Mouse (Mus musculus): ENCODE data around the gene Cdh23.
"Not testable (repeated sequence)": the region's sequence is repeated elsewhere in the genome, so short reads cannot be mapped to it uniquely, and the experiment has no call there.

Cdh23 gene

DNA sequence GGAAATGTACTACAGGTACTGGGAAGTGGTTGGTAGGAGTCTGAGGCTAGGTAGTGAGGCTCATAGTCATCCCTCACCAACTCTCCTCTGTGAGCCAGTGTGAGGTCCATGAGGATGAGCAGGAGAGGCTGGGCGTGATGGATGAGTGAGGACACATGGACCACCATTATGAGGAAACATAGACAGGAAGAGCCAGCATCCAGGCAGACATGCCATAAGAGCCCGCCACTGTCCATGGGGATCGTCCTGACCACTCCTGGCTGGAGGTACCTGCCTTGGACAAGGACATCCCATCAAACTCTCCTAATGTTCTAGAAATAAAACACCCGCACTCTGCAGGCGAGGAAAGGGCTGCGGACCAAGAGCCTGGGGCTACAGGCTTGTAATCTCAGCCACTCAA lies at the start of gene Cdh23:
Gene Cdh23, minus strand, starts transcription at position 101 of the 400 bp plus-strand sequence.
- no peak for DNase-seq

DNA sequence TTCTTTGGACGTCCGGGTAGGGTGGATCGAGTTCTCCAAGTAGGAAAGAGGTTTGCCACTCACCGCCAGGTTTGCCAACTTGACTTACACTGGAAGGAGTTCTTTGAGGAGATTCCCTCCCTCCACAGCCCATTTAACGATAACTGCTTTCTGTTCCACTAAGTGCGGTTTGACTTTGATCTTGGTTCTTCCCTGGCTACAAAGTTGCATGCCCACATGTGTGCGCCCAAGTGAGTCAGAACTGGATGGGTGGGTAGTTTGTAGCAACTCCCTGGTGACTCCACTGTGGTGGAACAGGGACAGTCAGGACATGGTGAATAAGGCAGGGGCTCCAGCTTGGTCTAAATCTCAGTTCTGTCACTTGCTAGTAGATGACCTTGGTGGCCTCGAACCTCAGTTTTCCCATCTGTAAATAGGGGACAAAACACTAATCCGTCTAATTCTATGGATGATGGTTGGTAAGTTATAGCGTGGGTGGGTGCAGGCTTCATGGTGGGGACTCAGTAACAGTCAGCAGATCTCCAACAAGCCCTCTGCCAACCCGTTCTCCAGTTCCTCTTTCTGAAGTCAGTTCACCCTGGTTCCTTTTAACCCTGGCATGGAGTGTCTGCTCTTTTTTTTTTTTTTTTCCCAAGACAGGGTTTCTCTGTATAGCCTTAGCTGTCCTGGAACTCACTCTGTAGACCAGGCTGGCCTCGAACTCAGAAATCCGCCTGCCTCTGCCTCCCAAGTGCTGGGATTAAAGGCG lies 48.4 kb upstream of the Cdh23 start:
- DNase-seq: no peak

DNA sequence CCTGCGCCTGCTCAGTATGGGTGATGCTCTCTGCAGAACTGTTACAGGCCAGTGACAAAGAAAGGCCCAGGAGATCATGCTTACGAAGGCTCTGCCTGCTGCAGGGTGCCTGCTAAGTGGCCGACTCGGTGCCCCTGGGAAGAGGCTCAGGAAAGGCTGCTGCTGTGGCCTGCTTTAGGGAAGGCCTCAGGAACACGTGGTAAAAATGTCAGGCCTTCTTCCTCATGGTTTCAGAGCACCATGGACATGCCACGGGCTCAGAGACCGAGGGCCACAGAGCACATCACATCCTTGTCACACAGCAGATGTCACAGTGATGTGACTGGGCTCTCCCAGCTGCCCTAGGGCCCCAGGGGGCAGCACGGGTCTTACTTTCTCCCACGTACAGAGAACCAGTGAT lies 47.4 kb upstream of the Cdh23 start:
- no peak for DNase-seq

DNA sequence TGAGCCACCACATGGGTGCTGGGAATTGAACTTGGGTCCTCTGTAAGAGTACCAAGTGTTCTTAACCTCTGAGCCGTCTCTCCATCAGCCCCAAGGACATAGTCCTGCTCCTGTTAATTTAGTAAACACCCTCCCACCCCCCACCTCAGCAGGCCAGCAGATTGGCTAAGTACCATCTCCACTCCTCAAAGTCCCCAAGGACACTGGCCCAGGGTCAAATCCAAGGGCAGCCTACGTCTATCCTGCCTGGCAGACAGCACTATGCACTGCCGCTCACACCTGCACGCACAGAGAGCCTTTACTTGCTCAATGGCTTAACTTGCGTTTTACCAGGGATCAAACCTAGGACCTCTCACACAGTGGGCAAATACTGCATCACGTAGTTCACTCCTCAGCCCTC lies 46.7 kb upstream of the Cdh23 start:
- DNase-seq: no peak

DNA sequence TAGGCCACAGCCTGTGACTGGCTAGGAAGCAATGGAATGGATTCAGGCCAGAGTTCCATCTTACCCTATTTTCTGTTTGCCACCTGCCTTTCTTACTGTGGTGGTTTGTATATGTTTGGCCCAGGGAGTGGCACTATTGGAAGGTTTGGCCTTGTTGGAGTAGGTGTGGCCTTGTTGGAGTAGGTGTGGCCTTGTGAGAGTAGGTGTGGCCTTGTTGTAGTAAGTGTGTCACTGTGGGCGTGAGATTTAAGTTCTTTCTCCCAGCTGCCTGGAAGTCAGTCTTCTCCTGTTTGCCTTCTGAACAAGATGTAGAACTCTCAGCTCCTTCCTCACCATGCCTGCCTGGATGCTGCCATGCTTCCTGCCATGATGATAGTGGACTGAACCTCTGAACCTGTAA lies 46.0 kb upstream of the Cdh23 start:
- not testable (repeated sequence) for DNase-seq

DNA sequence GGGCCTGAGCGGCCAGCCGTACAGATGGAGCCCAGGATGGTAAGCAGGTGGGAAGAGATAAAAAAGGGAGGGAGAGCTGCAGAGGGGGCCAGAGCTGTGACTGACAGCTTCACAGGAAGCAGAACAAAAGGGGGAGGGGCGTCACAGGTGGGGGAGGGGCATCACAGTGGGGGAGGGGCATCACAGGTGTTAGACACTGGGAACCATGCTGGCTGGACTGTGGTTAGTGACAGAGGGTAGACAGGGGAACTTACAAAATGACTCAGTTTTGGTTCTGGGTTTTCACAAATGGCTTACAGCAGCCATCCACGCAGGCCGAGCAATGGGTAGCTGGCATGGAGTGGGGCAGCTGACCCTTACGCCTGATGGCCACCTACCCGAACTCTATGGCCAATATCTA lies 45.1 kb upstream of the Cdh23 start:
- DNase-seq: no peak

DNA sequence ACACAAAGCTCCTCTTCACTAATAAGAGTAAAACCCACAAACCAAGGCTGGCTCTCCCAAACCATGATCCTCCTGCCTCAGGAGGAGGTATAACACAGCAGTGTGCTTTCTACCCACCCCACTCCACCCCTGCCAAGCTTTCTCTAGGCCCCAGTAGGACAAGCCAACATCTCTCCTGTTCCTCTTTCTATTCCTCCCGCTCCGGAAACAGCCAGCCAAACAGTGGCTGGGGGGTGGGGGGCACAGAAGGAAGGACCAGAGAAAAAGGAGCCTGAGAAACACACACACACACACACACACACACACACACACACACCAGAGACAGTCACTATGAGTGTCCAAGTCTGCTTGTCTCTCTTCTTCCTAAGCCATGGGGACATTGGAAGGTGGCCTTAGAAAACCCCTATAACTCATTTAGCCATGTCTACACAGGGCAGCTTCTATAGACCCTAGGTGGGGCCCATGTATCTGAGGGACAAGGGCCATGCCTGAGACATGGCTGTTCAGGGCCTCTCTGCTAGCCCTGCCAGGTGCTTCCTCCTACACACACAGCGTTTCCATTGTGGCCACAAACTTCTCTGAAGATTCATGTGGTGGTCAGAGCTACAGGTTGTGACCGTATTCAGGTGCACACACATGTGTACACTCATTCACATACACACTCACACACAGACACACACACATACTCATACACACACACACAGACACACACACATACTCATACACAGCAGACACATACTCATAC lies 43.5 kb upstream of the Cdh23 start:
- no peak for DNase-seq

DNA sequence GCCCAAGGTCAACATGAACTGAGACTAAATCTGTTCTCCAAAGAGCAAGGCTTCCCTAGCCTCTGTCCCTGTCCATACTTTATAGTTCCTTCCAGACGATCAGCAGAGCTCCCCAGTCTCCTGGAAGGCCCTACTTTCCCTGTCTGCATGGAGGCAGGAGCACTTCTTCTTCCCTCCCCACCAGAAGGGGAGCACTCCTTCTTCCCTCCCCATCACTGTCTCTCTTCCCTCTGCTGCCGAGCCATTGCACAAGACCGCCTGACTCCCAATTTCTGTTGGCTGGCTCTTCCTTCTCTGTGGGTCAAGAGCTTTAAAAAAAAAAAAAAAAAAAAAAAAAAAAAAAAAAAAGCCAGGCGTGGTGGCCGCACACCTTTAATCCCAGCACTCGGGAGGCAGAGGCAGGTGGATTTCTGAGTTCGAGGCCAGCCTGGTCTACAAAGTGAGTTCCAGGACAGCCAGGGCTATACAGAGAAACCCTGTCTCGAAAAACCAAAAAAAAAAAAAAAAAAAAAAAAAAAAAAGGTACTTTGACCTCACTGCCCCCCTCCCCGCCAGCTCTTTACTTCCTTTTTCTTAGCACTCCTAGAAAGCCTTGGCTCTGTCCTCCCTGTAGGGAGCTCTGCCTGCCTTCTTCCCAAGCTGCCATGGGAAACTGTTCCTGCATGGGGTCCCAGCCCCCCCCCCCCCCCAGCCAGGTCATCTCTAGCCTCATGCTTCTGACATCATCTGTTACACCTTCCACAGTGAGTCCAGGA lies 41.8 kb upstream of the Cdh23 start:
- no peak for DNase-seq

DNA sequence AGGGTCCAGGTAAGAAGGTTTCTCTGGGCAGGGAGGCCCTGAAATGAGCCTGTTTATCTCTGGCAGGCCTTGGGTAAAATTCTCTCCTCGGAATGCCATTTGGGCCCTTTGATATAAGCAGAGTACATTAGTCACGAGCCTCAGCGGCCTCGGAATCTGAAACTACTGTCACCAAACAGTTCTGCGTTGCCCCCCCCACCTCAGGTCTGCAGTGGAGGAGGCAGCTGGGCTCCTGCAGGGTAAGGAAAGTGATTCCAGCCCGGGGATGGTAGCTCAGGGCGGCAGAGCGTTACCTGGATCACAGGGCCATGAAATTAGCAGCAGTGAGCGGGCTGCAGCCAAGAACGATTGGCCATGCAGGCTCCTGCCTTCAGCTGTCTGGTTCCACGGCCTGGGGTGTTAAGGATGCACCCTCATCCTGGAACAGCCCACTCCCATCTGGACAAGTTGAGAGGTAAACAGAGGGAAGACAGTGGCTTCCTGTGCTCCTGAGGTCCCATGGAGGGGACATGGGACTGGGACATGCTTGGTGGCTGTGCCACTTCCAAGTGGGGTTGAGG lies 41.0 kb upstream of the Cdh23 start:
- no peak for DNase-seq

DNA sequence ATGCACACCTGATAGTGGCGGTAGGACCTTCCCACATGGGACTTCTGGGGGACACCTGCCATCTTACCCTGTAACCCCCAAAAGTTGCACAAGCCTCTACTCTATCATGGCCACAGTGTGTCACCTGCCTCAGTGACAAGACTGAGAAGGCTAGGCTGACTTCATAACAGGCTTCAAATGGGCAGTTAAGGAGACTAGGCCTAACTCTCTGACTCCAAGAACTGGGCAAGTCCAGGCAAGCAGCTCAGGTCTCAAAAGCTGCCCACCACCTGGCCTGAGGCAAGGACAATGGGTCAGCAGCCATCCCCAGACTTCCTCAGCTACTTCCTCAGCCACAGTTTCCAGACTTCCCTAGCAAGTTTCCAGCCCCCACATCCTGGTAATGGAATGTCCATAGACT lies 39.4 kb upstream of the Cdh23 start:
- DNase-seq: no peak

DNA sequence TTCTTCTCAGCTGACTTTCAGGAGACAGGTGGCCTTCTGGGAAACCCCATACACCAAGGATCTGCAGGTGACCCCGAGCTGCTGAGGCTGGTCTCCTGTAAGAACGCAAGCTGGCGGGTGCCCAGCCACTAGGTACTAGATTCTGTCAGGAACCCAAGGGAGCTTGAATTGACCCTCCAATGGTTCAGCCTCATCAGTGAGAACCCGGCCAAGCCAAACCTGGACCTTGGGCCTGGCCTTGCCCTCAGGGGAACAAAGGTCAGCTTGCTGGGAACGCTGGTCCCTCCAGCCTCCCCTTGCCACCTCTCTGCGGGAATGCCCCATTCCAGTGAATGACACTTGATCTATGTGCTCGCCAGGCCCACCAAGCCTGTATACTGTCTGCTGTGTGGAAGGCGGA lies 37.2 kb upstream of the Cdh23 start:
- DNase-seq: no peak

DNA sequence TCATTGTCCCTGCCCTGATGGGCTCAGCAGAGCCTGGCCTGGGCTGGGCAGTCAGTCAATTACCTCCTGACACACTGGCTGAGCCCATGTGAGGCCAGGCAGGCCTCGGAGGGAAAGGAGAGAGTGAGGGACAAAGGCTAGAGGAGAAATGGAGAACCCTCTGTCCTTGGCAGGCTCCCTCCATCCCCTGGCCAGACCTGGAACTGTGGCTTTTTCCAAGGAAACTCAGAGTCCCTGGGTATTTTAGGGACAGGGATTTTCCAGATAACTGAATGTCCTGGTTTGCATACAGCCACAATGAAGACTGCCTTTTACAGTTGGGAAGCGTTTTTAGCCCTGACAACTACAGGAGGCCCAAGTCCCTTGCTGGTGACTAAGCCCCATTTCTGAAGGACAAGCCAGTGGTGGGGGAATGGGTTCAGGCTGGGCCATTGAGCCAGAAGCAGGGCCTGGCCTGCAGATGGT lies 36.1 kb upstream of the Cdh23 start:
- DNase-seq: peak; percentile 14

DNA sequence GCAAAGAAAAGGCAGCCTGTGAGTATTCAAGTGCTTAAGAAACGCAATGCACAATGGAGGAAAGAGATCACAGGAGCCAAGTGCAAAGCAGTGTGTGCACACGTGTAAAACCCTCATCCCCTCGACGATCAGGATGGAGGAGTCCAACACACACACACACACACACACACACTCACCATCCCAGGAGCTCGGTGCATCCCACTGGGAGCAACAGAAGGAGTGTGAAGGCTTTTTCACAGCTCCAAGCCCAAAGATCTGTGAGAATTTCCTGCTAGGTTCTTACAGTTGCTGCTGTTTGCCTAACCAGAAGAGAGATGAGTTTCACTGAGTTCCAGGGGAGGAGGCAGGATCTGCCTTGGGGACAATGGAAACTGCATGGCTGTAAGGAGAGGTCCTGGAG lies 35.5 kb upstream of the Cdh23 start:
- DNase-seq: no peak

DNA sequence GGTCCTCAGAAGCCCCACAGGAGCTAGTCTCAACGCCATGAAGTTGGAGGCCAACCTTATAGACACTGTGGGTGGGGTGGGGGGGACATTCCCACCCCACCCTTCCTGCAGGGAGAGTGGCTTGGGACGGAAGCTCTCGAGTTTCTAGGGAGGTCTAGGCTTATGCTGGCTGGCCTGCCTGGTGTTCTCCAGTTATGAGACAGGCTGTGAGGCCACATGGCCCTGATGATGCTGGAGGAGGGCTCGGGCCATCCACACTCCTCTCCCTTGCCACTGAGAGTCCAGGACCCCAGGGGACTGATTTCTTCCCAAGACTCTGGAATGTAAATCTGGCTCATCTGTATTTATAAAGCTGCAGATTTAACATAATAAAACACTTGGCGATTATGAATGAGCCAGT lies 31.0 kb upstream of the Cdh23 start:
- no peak for DNase-seq

DNA sequence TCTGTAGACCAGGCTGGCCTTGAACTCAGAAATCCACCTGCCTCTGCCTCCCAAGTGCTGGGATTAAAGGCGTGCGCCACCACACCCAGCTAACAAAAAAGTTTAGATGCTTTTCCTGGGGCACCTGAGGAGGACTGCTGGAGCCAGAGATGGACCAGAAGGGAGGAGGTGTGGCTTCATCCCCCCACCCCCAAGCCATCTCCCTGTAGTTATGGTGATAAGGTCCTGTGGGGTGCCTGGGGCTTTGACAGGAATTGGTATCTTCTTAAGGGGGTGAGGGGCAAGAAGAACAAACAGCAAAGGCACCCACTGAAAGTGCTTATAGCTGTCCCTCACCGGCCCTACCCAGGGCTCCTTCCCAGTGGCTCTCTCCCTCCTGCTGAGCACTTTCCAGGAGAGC lies 30.6 kb upstream of the Cdh23 start:
- no peak for DNase-seq

DNA sequence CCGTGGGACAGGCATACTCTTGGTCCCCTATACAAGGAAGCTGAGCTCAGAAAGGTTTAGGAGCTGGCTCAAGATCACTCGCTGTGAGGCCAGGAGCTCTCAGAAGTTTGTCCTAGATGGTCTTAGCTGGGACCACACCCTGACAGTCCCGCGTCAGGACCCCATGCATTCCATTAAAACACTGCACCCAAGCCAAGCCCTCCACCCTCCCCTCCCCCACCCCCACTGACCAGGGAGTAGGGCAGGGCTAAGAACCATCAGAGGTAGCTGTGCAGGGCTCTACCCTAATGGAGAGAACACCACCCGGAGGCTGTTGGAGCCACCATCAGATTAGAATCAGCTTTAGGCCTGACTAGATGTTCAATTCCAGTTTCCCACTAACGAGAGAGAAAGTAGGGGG lies 28.2 kb upstream of the Cdh23 start:
- no peak for DNase-seq

DNA sequence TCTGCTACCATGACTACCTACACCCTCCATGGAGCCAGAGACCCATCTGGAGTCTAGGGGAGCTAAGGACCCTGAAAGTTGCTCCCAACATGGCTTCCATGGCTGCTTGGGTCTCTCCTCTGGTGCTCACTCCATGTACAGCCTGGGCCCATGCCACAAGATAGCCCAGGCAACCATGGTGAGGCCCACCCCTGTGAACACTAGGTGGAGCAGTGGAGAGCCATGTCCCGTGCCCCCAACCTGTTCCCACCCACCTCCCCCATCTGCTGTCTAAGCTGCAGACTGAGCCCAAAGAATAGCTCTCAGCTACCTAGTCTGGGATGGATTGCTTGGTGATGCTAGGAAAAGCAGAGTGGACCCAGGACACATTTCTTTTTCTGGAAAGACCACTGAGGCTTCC lies 27.1 kb upstream of the Cdh23 start:
- DNase-seq: no peak

DNA sequence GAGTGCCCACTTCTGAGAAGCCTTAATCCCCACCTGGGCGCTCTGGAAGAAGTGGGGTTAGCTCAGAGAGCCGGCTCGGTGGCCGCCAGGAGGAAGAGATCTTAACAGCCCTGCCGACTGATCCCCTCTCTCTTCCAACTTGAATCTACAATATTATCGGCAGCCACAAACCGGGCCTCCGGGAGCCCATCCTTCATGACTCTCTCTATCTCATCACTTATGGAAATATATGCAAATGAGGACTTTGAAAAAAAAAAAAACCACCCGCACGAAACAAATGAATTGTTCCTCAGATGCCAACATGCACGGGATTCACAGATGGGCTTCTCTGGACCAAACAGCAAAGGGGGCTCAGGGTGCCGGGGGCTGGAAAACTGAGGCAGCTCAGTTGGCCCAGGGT lies 25.4 kb upstream of the Cdh23 start:
- no peak for DNase-seq

DNA sequence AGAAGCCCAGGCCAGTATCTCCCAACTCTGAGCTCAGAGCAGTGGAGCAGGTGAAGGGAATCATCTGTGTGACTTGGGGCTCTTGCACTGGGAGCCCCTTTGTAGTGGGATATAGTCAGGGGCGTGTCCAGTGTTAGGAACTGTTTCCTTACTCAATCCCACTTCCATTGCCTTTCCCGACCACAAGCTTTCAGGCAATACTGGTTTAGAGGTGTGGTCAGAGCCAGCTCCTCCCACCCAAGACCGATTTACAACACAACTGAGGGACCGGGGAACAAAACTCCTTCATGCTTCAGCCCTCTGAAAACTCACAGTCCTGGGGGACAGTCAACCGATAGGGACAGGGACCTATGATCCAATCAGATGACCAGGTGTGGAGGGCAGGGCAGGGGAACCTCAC lies 24.2 kb upstream of the Cdh23 start:
- no peak for DNase-seq

DNA sequence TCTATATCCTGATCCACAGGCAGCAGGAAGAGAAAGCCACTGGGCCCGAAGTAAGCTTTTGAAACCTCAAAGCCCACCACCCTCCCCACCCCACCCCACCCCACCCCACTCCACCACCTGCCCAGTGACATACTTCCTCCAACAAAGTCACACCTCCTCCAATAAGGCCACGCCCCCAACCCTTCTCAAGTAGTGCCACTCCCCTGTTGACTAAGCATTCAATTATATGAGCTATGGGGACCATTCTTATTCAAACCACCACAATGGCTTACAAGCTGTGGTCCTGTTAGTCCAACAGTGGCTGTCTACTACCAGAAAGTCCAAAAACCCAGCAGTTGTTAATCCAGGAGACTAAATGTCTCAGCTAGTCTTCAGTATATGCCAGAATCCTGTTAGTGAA lies 22.2 kb upstream of the Cdh23 start:
- no peak for DNase-seq

DNA sequence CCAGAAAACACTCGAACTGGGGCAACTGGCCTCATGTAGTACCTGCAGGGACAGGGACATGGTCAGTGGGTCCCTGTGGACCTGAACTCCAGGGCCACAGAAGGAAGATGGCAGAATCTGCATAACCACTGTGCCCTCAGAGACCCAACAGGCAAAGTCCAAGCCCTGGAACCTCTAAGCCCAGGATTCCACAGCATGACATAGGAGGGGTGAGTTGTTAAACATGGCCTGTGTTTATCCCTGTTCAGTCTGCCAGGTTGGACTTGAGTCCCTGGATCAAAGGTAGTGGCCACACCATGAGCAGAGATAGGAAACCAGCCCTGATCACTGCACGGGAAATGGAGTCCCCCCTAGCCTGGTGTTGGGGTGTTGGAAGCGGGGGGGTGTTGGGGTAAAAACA lies 20.2 kb upstream of the Cdh23 start:
- no peak for DNase-seq

DNA sequence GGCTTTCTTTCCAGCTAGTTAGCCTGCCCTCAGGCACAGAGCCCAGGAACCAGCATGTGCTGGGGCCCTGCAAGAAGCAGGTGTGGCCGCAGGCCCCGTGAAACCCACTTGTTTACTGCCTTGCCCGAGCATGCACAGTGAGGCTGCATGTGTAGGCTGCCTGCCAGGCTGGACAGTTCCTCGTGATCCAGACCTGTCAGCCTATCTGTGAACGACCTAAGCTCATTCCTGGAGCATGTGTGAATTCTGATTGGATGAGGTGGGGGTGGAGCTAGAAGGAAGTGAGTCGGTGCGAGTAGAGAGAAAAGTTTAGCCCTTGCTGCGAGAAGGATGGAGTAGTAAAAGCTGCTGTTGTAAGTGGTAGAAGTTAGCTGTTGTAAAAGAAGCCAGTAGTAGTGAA lies 16.0 kb upstream of the Cdh23 start:
- DNase-seq: not testable (repeated sequence)

DNA sequence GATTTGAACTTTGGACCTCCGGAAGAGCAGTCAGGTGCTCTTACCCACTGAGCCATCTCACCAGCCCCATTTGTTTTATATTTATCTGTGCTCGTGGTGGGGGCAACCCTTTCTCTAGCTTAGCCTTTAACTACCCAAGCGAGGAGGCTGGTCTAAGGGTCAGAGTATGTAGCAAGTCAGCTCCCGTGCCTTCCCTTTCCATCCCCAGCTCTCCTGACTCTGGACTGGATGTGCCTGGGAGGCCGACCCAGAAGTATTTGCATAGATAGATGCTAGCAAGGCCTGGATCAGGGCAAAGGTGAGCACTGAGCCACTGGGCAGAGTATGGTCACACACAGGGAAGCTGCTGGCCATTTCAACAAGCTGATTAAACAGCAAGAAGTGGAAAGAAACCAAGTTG lies 12.5 kb upstream of the Cdh23 start:
- no peak for DNase-seq

DNA sequence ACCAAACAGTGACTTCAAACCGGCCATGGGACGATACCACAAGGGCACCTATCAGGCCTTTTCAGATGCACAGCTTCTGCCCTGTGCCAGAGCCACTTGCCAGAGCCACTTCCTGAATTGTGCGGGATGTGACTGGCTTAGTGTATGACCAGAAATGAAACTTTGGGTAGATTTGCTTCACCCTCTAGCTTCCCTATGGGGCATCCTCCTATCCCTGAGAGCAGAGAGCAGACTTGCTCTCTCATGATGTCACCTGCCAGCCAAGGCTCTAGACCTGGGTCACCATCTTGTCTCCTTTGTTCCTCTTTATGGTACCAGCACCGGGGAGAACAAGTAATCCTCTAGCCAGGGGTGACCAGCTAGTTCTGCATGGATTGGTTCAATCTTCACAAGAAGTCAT lies 10.0 kb upstream of the Cdh23 start:
- DNase-seq: no peak
